Mouse (Mus musculus) CD4-positive, CD25-positive, alpha-beta regulatory T cell, adult 9 weeks (primary cell): ENCODE data around the gene Ncapg. TPM values are rescaled to one million over a fixed set of nuclear protein-coding genes. Genes with fewer than 3 reads are reported as not detected.

Source experiments
- polyA plus RNA-seq: library from polyadenylated mRNA; unstranded; fragments of 100-300 nt; shearing (Covaris generic); gene quantifications from one replicate; pipeline ENCODE4 v1.2.1, GENCODE M21; 2017

The Ncapg gene
- polyA plus RNA-seq, result 5.9 TPM

DNA sequence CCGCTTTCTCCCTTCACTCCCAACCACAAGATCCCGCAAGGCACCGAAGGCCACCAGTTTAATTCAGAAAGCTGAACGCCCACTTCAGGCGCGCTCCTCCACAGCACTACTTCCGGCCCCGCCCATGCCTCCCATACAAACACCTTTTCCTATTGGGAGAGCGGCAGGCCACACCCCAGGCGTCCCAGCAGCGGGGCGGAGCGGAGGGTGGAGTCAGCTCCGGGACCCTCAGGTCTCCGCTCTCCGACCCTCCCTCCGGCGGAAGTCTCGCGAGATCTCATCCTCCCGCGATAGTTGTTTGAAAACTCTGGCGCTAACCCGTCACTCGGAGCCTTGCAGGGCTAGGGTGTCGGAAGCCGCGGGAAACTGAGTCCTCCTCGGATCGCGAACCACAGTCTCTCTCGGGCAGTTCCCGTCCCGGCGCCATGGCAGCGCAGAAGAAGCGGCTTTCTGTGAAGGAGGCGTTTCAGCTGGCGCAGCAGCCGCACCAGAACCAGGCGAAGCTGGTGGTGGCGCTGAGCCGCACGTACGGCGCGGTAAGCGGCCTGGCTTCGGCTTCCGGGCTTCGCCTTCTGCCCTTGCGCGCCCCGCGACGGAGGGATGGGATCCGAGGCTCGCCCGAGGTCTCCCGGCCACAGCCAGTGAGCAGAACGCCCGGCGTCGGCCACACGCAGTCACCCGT lies at the start of gene Ncapg:
Gene Ncapg (plus strand): TSS at position 322 of the 682 bp plus-strand sequence.

GRCm38 (mm10) chr5:45638806-45639714 lies 30.7 kb upstream of the Ncapg start, which contains the start of gene Fam184b:
TSS of gene Fam184b (minus strand) at chr5:45639614.

Other genes with a start within 250 kb of the Ncapg start
- gene Qdpr, start 219.7 kb upstream of the Ncapg start, polyA plus RNA-seq, result 85.6 TPM
- not detected for gene Clrn2, start 216.2 kb upstream of the Ncapg start, polyA plus RNA-seq
- 38.0 TPM for gene Lap3, start 176.5 kb upstream of the Ncapg start, polyA plus RNA-seq
- gene Med28, start 149.7 kb upstream of the Ncapg start, polyA plus RNA-seq, result 315 TPM
- 0.06 TPM for gene Fam184b, start 30.3 kb upstream of the Ncapg start, polyA plus RNA-seq
- gene Lcorl, start 187.7 kb downstream of the Ncapg start, polyA plus RNA-seq, result 19.6 TPM